Mouse (Mus musculus) forebrain, postnatal 0 days (tissue): ENCODE results near the gene Cdhr3. TPM values are rescaled to one million over a fixed set of nuclear protein-coding genes. Genes with fewer than 3 reads are reported as not detected.

Source experiments
- ATAC-seq: fragments of 200-750 bp; cut with Nextera tagmentation; 2 replicates; pipeline ENCODE4 v1.8.0; 2017; ENCODE audit warnings: mild to moderate bottlenecking, moderate library complexity
- DNase-seq: peaks from one replicate; pipeline ENCODE4 v3.0.0-alpha.2; 2015
- H3K27ac ChIP-seq: fragments of 300-500 bp; sonication (generic); 2 replicates; pipeline ENCODE4 v1.5.1; 2014; ENCODE audit warnings: low read depth, mild to moderate bottlenecking, antibody characterized with exemption, low read length, moderate library complexity, mixed read lengths
- H3K27me3 ChIP-seq: fragments of 300-500 bp; sonication (generic); 2 replicates; pipeline ENCODE4 v1.6.1; 2014; ENCODE audit warnings: mild to moderate bottlenecking, low read length, mixed read lengths; ENCODE audit not compliant: insufficient read depth
- H3K36me3 ChIP-seq: fragments of 300-500 bp; sonication (generic); 2 replicates; pipeline ENCODE4 v1.6.1; 2014; ENCODE audit warnings: mild to moderate bottlenecking, moderate library complexity; ENCODE audit not compliant: insufficient read depth
- H3K4me1 ChIP-seq: fragments of 300-500 bp; sonication (generic); 2 replicates; pipeline ENCODE4 v1.6.1; 2014; ENCODE audit warnings: antibody characterized with exemption; ENCODE audit not compliant: insufficient read depth
- H3K4me2 ChIP-seq: fragments of 300-500 bp; sonication (generic); 2 replicates; pipeline ENCODE4 v1.6.1; 2014; ENCODE audit warnings: low read depth, mild to moderate bottlenecking, moderate library complexity
- H3K4me3 ChIP-seq: fragments of 300-500 bp; sonication (generic); 2 replicates; pipeline ENCODE4 v1.5.1; 2014; ENCODE audit warnings: low read depth, low read length, mixed read lengths
- H3K9ac ChIP-seq: fragments of 300-500 bp; sonication (generic); 2 replicates; pipeline ENCODE4 v1.6.1; 2014; ENCODE audit warnings: mild to moderate bottlenecking
- H3K9me3 ChIP-seq: fragments of 300-500 bp; sonication (generic); 2 replicates; pipeline ENCODE4 v1.6.1; 2016; ENCODE audit warnings: low read length
- CTCF ChIP-seq: sonication (generic); IDR thresholded peaks from 2 replicates; pipeline ENCODE4 v1.5.1; 2016; ENCODE audit warnings: antibody characterized with exemption, control low read depth, low read depth
- WGBS: fragments of 180-500 bp; shearing (Covaris S2); extraction: QIAGEN DNeasy Blood & Tissue Kit; methylation state at CpG from one replicate; pipeline ENCODE4 v1.1.7; 2014; 5-methylcytosine and 5-hydroxymethylcytosine counted together
- microRNA-seq, 2 experiments: library from miRNA; unstranded; fragments of <30 nt; microRNA quantifications; one replicate each; pipeline ENCODE4; 2016
- polyA plus RNA-seq: library from polyadenylated mRNA; unstranded; fragments of >200 nt; fragmentation: Nextera tagmentation; extraction: Ambion mirVana; gene quantifications from 2 replicates; pipeline ENCODE4 v1.2.1, GENCODE M21; 2015
- total RNA-seq: library from RNA; depleted of rRNA; stranded (reverse); fragments of >200 nt; gene quantifications from 2 replicates; pipeline ENCODE4 v1.2.3, GENCODE M21; 2014; rRNA removed

Gene Cdhr3
- total and polyA plus RNA-seq, 2 experiments from 2014 or later, result 0.81 to 0.85 TPM

DNA sequence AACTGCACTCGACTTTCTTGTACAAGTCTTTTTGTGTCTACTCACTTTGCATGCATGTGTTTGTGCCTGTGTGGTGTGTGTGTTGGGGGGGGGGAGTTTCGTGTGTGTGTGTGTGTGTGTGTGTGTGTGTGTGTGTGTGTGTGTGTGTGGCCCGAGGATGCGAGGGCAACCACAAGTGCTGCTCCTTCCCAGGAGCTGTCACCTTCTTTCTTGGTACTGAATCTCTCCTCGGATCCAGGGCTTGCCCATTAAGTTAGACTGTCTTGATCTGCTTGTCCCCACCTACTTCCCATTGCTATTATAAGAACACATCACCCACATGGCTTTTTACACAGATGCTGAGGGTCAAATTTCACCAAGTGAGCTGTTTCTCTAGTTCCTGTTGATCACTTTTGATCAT lies 93.9 kb downstream of the Cdhr3 start:
- H3K36me3 ChIP-seq, result no peaks in the 10 kb centered on the region
- 76% methylated on average over 5 of the region's 5 CpGs for WGBS
- H3K4me2 ChIP-seq, result no peak overlapping the region
- no peaks in the 10 kb centered on the region for H3K9me3 ChIP-seq
- H3K27ac ChIP-seq, result no peak overlapping the region
- ATAC-seq (no peak), DNase-seq (no peak)
- no peak for TF ChIP-seq CTCF
- no peak overlapping the region for H3K9ac ChIP-seq
- H3K4me3 ChIP-seq, result no peak overlapping the region
- H3K27me3 ChIP-seq, result no peaks in the 10 kb centered on the region
- no peaks in the 10 kb centered on the region for H3K4me1 ChIP-seq

DNA sequence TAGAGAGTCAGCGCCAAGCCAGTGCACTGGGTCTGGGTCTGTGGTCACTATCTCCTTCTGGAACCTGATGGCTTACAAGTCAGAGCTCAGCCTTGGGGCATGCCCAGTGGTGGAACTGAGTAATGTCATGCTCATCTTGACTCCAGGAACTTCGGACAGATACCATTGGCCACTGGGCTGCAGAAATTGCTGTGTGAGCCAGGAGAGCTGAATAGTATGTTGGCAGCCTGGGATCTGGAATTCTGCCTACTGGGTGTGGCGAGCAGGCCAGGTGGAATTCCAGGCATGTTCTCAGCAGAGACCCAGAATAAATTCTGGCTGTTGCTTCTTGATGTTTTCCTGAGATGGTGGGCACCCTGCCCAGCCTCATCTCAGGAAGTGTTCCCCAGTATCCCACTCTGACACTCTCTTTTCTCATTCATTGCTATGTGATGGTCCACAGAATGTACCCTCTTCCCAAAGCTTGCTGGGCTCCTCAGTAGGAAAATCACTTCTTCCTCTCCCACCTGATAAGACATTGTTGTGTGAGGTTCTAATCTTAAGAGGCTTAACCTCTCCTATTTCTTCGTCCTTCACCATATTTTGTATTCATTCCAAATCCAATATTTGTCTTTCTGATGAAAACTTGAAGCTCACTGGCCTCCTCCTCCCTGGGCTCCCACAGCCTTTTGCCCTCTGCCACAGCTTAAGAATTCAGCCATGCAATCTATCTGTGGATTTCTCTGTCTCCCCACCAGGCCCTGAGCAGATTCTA lies 97.4 kb downstream of the Cdhr3 start:
- Histone ChIP-seq H3K4me2 (no peak overlapping the region), H3K27ac (no peak overlapping the region), H3K27me3 (no peaks in the 10 kb centered on the region), H3K36me3 (no peaks in the 10 kb centered on the region), H3K9ac (no peak overlapping the region), H3K4me3 (no peak overlapping the region), H3K9me3 (no peaks in the 10 kb centered on the region), H3K4me1 (no peaks in the 10 kb centered on the region)
- DNase-seq, result no peak
- 81% methylated on average over 4 of the region's 4 CpGs for WGBS
- TF ChIP-seq CTCF, result no peak
- ATAC-seq, result no peak

DNA sequence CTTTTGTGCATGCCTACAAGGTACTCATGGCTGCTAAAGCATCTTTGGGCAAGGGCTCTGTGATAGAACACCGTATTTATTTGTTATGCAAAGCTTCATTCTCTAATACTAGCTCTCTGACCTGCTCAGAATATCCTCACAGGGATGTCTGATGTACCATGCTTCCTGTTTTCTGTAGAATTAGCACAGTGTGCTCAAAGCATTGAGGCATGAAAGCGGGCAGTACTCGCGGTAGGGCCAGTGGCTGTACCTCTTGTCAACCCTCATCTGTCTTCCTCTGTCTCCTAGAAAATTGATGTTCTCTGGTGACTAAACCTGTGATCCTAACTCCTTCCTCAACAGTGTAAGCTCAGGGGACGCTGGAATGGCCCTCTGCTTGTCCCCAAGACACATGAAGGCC lies 98.6 kb downstream of the Cdhr3 start:
- Histone ChIP-seq H3K27ac (no peak overlapping the region), H3K4me3 (no peak overlapping the region), H3K36me3 (no peaks in the 10 kb centered on the region), H3K4me1 (no peaks in the 10 kb centered on the region), H3K9ac (no peak overlapping the region), H3K9me3 (no peaks in the 10 kb centered on the region), H3K27me3 (no peaks in the 10 kb centered on the region), H3K4me2 (no peak overlapping the region)
- TF ChIP-seq CTCF, result no peak
- DNase-seq, result no peak
- ATAC-seq, result no peak
- 89% methylated on average over 5 of the region's 5 CpGs for WGBS

DNA sequence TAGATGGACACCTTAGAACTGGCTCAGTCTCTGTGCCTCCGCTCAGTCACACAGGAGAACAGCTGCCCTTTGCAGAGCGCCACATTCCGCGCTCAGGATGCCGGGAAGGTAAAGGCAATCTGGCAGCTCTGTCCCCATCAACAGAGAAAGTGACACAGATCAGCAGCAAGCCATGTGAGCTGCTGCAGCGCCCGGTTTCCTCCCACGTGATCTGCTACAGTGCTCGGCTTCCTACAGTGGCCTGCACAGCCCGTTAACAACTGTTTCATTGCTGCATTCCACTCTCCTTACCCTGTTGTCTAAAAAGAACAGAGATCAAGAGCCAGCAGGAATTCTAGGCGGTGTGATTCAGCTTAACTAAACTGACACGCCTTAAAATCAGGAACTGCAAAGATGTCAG lies 102.9 kb downstream of the Cdhr3 start:
- ATAC-seq, result 0 out of 2 replicates have a peak, but pooled peaks have one; percentile 20
- Histone ChIP-seq H3K4me2 (no peak overlapping the region), H3K36me3 (no peaks in the 10 kb centered on the region), H3K9ac (no peak overlapping the region), H3K4me3 (no peak overlapping the region), H3K27ac (no peak overlapping the region), H3K9me3 (no peaks in the 10 kb centered on the region), H3K27me3 (no peaks in the 10 kb centered on the region), H3K4me1 (no peaks in the 10 kb centered on the region)
- 66% methylated on average over 12 of the region's 12 CpGs for WGBS
- TF ChIP-seq CTCF, result no peak
- DNase-seq, result no peak

DNA sequence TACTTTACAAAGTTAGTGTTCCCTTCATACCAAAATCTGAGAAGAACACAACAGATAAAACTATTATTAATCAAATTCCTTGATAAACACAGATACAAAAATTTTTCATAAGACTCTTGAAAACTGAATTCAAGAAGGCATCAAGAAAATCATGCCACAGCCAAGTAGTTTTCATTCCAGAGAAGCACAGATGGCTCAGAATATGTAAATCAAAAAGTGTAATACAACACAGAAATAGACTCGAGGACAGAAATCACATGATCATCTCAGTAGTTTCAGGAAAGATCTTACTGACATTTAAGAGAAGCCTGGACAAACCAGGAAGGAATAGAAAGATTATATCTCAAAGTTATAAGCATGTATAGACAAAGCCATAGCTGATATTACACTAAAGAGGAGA lies 106.4 kb downstream of the Cdhr3 start:
- no peak overlapping the region for H3K9ac ChIP-seq
- H3K4me2 ChIP-seq, result no peak overlapping the region
- H3K27me3 ChIP-seq, result no peaks in the 10 kb centered on the region
- no peak overlapping the region for H3K4me3 ChIP-seq
- no peaks in the 10 kb centered on the region for H3K36me3 ChIP-seq
- TF ChIP-seq CTCF, result no peak
- no peak overlapping the region for H3K27ac ChIP-seq
- ATAC-seq, result no peak
- WGBS, result 35% methylated on average over 1 of the region's 1 CpGs
- H3K9me3 ChIP-seq, result no peaks in the 10 kb centered on the region
- no peaks in the 10 kb centered on the region for H3K4me1 ChIP-seq
- DNase-seq, result no peak

Small RNA genes within 50 kb of the gene (microRNA-seq; reads per million reads assigned to microRNA genes)
- 0 reads per million in 2 experiments for gene Gm22904

Other genes starting within 250 kb of the Cdhr3 start
- gene Sypl, start 139.0 kb downstream of the Cdhr3 start, total RNA-seq, result 18.5 and 21.3 TPM in 2 replicates
- 35.2 and 40.1 TPM in 2 replicates for gene Sypl, start 139.0 kb downstream of the Cdhr3 start, polyA plus RNA-seq
- gene Atxn7l1, start 54.8 kb upstream of the Cdhr3 start, total RNA-seq, result 16.1 and 23.0 TPM in 2 replicates
- gene Atxn7l1, start 54.8 kb upstream of the Cdhr3 start, polyA plus RNA-seq, result 18.2 TPM in 2 replicates